Mouse (Mus musculus) ES-E14 (cell line): ENCODE results near the gene D430042O09Rik. TPM values are rescaled to one million over a fixed set of nuclear protein-coding genes. Genes with fewer than 3 reads are reported as not detected.

Experiments used
- DNase-seq: peaks from one replicate; pipeline ENCODE4 v3.0.0-alpha.2; 2013; ENCODE audit warnings: low read depth, low spot score
- H3K27ac ChIP-seq: 2 replicates; pipeline ENCODE4 v1.5.1; 2012; ENCODE audit warnings: low read depth, mild to moderate bottlenecking, low read length, moderate library complexity, mixed read lengths; ENCODE audit not compliant: poor library complexity, insufficient read depth, severe bottlenecking
- H3K36me3 ChIP-seq: 2 replicates; pipeline ENCODE4 v1.6.1; 2012; ENCODE audit warnings: mild to moderate bottlenecking, low read length, moderate library complexity, mixed read lengths; ENCODE audit not compliant: control insufficient read depth, poor library complexity, insufficient read depth, severe bottlenecking
- H3K4me1 ChIP-seq, 2 experiments: fragments of 150-350 bp in 1 of 2; sonication (generic) in 1 of 2; 2 replicates each; pipeline ENCODE4 v1.6.1; 2012; ENCODE audit warnings: low read length in 2 of 2, mild to moderate bottlenecking in 1 of 2, mixed read lengths in 1 of 2; ENCODE audit not compliant: control insufficient read depth in 2 of 2, insufficient read depth in 2 of 2, poor library complexity in 1 of 2
- H3K4me3 ChIP-seq, 2 experiments: fragments of 150-350 bp in 1 of 2; sonication (generic) in 1 of 2; 2 replicates each; pipeline ENCODE4 v1.5.1; 2012; ENCODE audit warnings: low read length in 2 of 2, low read depth in 1 of 2, mild to moderate bottlenecking in 1 of 2, mixed read lengths in 1 of 2; ENCODE audit not compliant: insufficient read depth in 1 of 2, poor library complexity in 1 of 2, severe bottlenecking in 1 of 2
- H3K9ac ChIP-seq: 2 replicates; pipeline ENCODE4 v1.6.1; 2012; ENCODE audit warnings: low read depth, mild to moderate bottlenecking, low read length, mixed read lengths; ENCODE audit not compliant: poor library complexity, insufficient read depth, severe bottlenecking
- H3K9me3 ChIP-seq: fragments of 150-350 bp; sonication (generic); 2 replicates; pipeline ENCODE4 v1.6.1; 2012; ENCODE audit warnings: low read depth, mild to moderate bottlenecking, low read length; ENCODE audit not compliant: control insufficient read depth, insufficient read depth
- CHD2 ChIP-seq: IDR thresholded peaks from 2 replicates; pipeline ENCODE4 v1.6.1; 2014; ENCODE audit warnings: mild to moderate bottlenecking, low read depth, low read length, inconsistent platforms
- HCFC1 ChIP-seq: IDR thresholded peaks from 2 replicates; pipeline ENCODE4 v1.6.1; 2012; ENCODE audit warnings: low read length, inconsistent platforms, borderline replicate concordance; ENCODE audit not compliant: insufficient read depth
- MAFK ChIP-seq: IDR thresholded peaks from 2 replicates; pipeline ENCODE4 v1.6.1; 2014; ENCODE audit warnings: mild to moderate bottlenecking, low read depth, low read length, inconsistent platforms; ENCODE audit not compliant: insufficient read depth
- ZC3H11A ChIP-seq: IDR thresholded peaks from 2 replicates; pipeline ENCODE4 v1.6.1; 2012; ENCODE audit warnings: low read depth, mild to moderate bottlenecking, inconsistent platforms, low read length, borderline replicate concordance
- ZNF384 ChIP-seq: IDR thresholded peaks from 2 replicates; pipeline ENCODE4 v1.6.1; 2012; ENCODE audit warnings: low read depth, low read length, inconsistent platforms
- in situ Hi-C, 2 experiments: fragments of 600-800 bp; cut with MboI; formaldehyde crosslinking; loops; one replicate each; pipeline ENCODE4 v1.15.1; 2025; ENCODE audit warnings: low sequenced_read_pairs in 2 of 2, inconsistent platforms in 1 of 2; ENCODE audit not compliant: unreplicated experiment in 2 of 2
- total RNA-seq: library from RNA; depleted of rRNA; stranded (reverse); fragments of 300-350 nt; gene quantifications from 2 replicates; pipeline ENCODE4 v1.2.3, GENCODE M21; 2012

Gene D430042O09Rik
- total RNA-seq, 1 experiment = 4.4 TPM

GRCm38 (mm10) chr7:125723189-125723972 lies 15.7 kb downstream of the D430042O09Rik start:
- no peak for DNase-seq
- Histone ChIP-seq H3K9ac (no peak overlapping the region), H3K36me3 (no peaks in the 10 kb centered on the region), H3K9me3 (no peaks in the 10 kb centered on the region), H3K4me1 (peaks cover 0 to 2% of the 10 kb centered on the region in 2 experiments; a peak in 1 of 4 replicates), H3K27ac (no peak overlapping the region), H3K4me3 (no peak overlapping the region)
- TF ChIP-seq ZNF384 (no peak), HCFC1 (no peak), MAFK (no peak), CHD2 (no peak), ZC3H11A (no peak)
- in situ Hi-C loops = no loop called here

GRCm38 (mm10) chr7:125731679-125732078 lies 24.0 kb downstream of the D430042O09Rik start:
- no peak for TF ChIP-seq CHD2
- Histone ChIP-seq H3K4me3 (no peak overlapping the region), H3K36me3 (no peaks in the 10 kb centered on the region), H3K27ac (no peak overlapping the region), H3K9ac (no peak overlapping the region), H3K4me1 (no peaks in the 10 kb centered on the region), H3K9me3 (no peaks in the 10 kb centered on the region)
- in situ Hi-C loops = no loop called here
- DNase-seq = no peak

DNA sequence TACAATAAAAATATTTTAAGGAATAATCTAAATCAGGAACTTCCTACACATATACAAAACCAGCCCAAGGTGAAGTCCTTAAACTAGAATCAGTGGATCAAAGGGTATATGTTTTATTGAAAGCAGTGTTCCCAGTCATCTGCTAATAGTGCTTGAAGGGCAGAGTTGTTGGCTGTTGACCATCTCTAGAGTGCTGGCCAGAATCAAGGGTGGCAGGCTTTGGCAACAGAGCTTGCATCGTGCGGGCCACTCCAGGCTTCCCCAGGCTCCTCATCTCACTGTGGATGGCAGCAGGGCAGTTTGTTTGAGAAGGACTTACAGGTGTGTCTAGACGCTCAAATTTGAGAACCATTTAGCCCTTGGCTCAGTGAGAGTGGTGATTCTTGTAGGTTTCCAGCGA lies 26.1 kb downstream of the D430042O09Rik start:
- Histone ChIP-seq H3K4me3 (no peak overlapping the region), H3K27ac (no peak overlapping the region), H3K4me1 (no peaks in the 10 kb centered on the region), H3K9me3 (no peaks in the 10 kb centered on the region), H3K9ac (no peak overlapping the region), H3K36me3 (no peaks in the 10 kb centered on the region)
- in situ Hi-C loops = no loop called here
- TF ChIP-seq ZC3H11A = no peak
- no peak for TF ChIP-seq CHD2
- no peak for DNase-seq

GRCm38 (mm10) chr7:125736366-125737015 lies 28.8 kb downstream of the D430042O09Rik start:
- Histone ChIP-seq H3K9me3 (no peaks in the 10 kb centered on the region), H3K27ac (no peak overlapping the region), H3K36me3 (no peaks in the 10 kb centered on the region), H3K9ac (no peak overlapping the region), H3K4me3 (no peak overlapping the region), H3K4me1 (no peaks in the 10 kb centered on the region)
- in situ Hi-C loops = no loop called here
- TF ChIP-seq HCFC1 (no peak), ZNF384 (no peak), MAFK (no peak), ZC3H11A (no peak), CHD2 (no peak)
- no peak for DNase-seq

- no peaks in the 10 kb centered on the region for H3K4me1 ChIP-seq
- in situ Hi-C loops = no loop called here
These were observed 32.8 kb downstream of the D430042O09Rik start for GRCm38 (mm10) chr7:125740521-125740920.

More at GRCm38 (mm10) chr7:125740521-125740920, 32.8 kb downstream of the D430042O09Rik start:
- DNase-seq = no peak
- H3K36me3 ChIP-seq = no peaks in the 10 kb centered on the region
- TF ChIP-seq ZNF384 (no peak), HCFC1 (no peak), MAFK (no peak), ZC3H11A (no peak), CHD2 (no peak)
- H3K27ac ChIP-seq = no peak overlapping the region
- H3K9ac ChIP-seq = no peak overlapping the region
- H3K4me3 ChIP-seq = no peak overlapping the region
- H3K9me3 ChIP-seq = no peaks in the 10 kb centered on the region
